In genomic region chr8:84147324-84147766, GRCm38 (mm10) we compare ENCODE assay signal across 7 mouse cellular contexts. TPM values are rescaled to one million over a fixed set of nuclear protein-coding genes. Genes with fewer than 3 reads are reported as not detected.
A peak's percentile ranks its signal among the peaks of the same experiment; 100 is the strongest.
DNase-seq lines count a peak whose midpoint lies in the region; ATAC-seq and TF ChIP-seq lines count a peak whose summit lies in the region.

No protein-coding gene starts in this region.

- peak overlapping the region; percentile 85 for H3K4me2 ChIP-seq in forebrain, embryonic 11.5 days (ENCODE audit: low read depth, low read length, severe bottlenecking)

- peak overlapping the region; percentile 81 for H3K9ac ChIP-seq in forebrain, embryonic 11.5 days (ENCODE audit: low read length)

- H3K9me3 ChIP-seq in E14TG2a.4 (ENCODE audit: low read length): no peaks in the 10 kb centered on the region
- H3K9me3 ChIP-seq in forebrain, embryonic 11.5 days (ENCODE audit: control insufficient read depth, low read length): no peaks in the 10 kb centered on the region

- no peak for DNase-seq in forebrain, embryonic 11.5 days (ENCODE audit: low spot score)
- peak; percentile 50 to 74 for DNase-seq in kidney, postnatal 36 days
- DNase-seq in layer of hippocampus, postnatal 10 days (ENCODE audit: low spot score in 2 of 2): no peak
- DNase-seq in right cerebral cortex, postnatal 14 days: no peak

- peak overlapping the region; percentile 89 for H3K4me3 ChIP-seq in E14TG2a.4 (replicated peaks; ENCODE audit: low read length)
- H3K4me3 ChIP-seq in forebrain, embryonic 11.5 days (ENCODE audit: low read depth, low read length): peak overlapping the region; percentile 67

- H3K27me3 ChIP-seq in E14TG2a.4 (ENCODE audit: insufficient read depth, low read length): no peaks in the 10 kb centered on the region
- H3K27me3 ChIP-seq in forebrain, embryonic 11.5 days (ENCODE audit: control insufficient read depth, insufficient read depth, low read length): no peaks in the 10 kb centered on the region

- H3K36me3 ChIP-seq in E14TG2a.4 (ENCODE audit: insufficient read depth, low read length): peaks cover 37% of the 10 kb centered on the region
- peaks cover 8% of the 10 kb centered on the region for H3K36me3 ChIP-seq in forebrain, embryonic 11.5 days (ENCODE audit: control insufficient read depth, insufficient read depth, low read length)

- peaks cover 70% of the 10 kb centered on the region for H3K4me1 ChIP-seq in E14TG2a.4 (replicated peaks; ENCODE audit: low read depth, low read length)
- peaks cover 9% of the 10 kb centered on the region; the same call in 1 of the 2 replicates for H3K4me1 ChIP-seq in forebrain, embryonic 11.5 days (replicated peaks; ENCODE audit: control insufficient read depth, insufficient read depth, low read length)

- TF ChIP-seq CTCF in E14TG2a.4 (conservative IDR thresholded peaks at IDR 0.05; ENCODE audit: low read length): no peak

- peak; percentile 25 for ATAC-seq in CD4-positive, CD25-positive, alpha-beta regulatory T cell, adult 4 months
- peak; percentile 81 for ATAC-seq in forebrain, embryonic 11.5 days (replicated peaks; ENCODE audit: low FRiP score)
- ATAC-seq in megakaryocyte, adult 5-6 weeks (ENCODE audit: poor library complexity, severe bottlenecking): peak; percentile 16

- no peak overlapping the region for H3K27ac ChIP-seq in forebrain, embryonic 11.5 days (ENCODE audit: low read depth, low read length)

- WGBS in forebrain, embryonic 11.5 days: 9% methylated on average over 14 of the region's 14 CpGs

RNA-seq across cellular contexts. Expression of gene Cc2d1a, which starts 0.4 kb away (rescaled TPM):
- 10 to 100 TPM; 12.7 to 19.2 TPM for polyA plus RNA-seq in CD4-positive, CD25-positive, alpha-beta regulatory T cell, adult 4 months (2017; shearing (Covaris generic))
- polyA plus RNA-seq in forebrain, embryonic 11.5 days (2014; fragmentation: Nextera tagmentation; extraction: Ambion mirVana): 16.0 and 17.1 TPM in 2 replicates
- 9.0 and 12.9 TPM in 2 replicates for total RNA-seq in megakaryocyte, adult 5-6 weeks (2015)
- 5.8 and 9.8 TPM in 2 replicates for total RNA-seq in megakaryocyte, adult 5-6 weeks (2017)
- 10 to 100 TPM; 59.8 to 68.1 TPM for total RNA-seq in layer of hippocampus, postnatal 10 days (2021)

RNA-seq across cellular contexts. Expression of gene 4930432K21Rik, which starts 0.5 kb away (rescaled TPM):
- 1 to 10 TPM; 1.1 to 3.2 TPM for polyA plus RNA-seq in CD4-positive, CD25-positive, alpha-beta regulatory T cell, adult 4 months (2017; shearing (Covaris generic))
- polyA plus RNA-seq in forebrain, embryonic 11.5 days (2014; fragmentation: Nextera tagmentation; extraction: Ambion mirVana): 1.2 and 1.5 TPM in 2 replicates
- 0.07 and 0.09 TPM in 2 replicates for total RNA-seq in megakaryocyte, adult 5-6 weeks (2015)
- total RNA-seq in megakaryocyte, adult 5-6 weeks (2017): 0.37 and 1.8 TPM in 2 replicates
- 1 to 10 TPM; 1.5 to 1.7 TPM for total RNA-seq in layer of hippocampus, postnatal 10 days (2021)

RNA-seq across cellular contexts. Expression of gene Podnl1, which starts 21.6 kb away (rescaled TPM):
- polyA plus RNA-seq in CD4-positive, CD25-positive, alpha-beta regulatory T cell, adult 4 months (2017; shearing (Covaris generic)): 10 to 100 TPM in 1 of 2 experiments, 1 to 10 TPM in 1; 6.1 to 13.1 TPM
- polyA plus RNA-seq in forebrain, embryonic 11.5 days (2014; fragmentation: Nextera tagmentation; extraction: Ambion mirVana): 0.17 and 0.21 TPM in 2 replicates
- total RNA-seq in megakaryocyte, adult 5-6 weeks (2015): 0.21 and 0.65 TPM in 2 replicates
- 0.12 and 0.62 TPM in 2 replicates for total RNA-seq in megakaryocyte, adult 5-6 weeks (2017)
- total RNA-seq in layer of hippocampus, postnatal 10 days (2021): not detected

RNA-seq across cellular contexts. Expression of gene Nanos3, which starts 37.7 kb away (rescaled TPM):
- under 1 TPM in 1 of 2 experiments, not detected in 1; 0.81 TPM for polyA plus RNA-seq in CD4-positive, CD25-positive, alpha-beta regulatory T cell, adult 4 months (2017; shearing (Covaris generic))
- 2.9 and 5.0 TPM in 2 replicates for polyA plus RNA-seq in forebrain, embryonic 11.5 days (2014; fragmentation: Nextera tagmentation; extraction: Ambion mirVana)
- total RNA-seq in megakaryocyte, adult 5-6 weeks (2015): not detected in 2 replicates
- total RNA-seq in megakaryocyte, adult 5-6 weeks (2017): not detected in 2 replicates
- 1 to 10 TPM; 7.8 to 8.4 TPM for total RNA-seq in layer of hippocampus, postnatal 10 days (2021)

RNA-seq across cellular contexts. Expression of gene Dcaf15, which starts 42.8 kb away (rescaled TPM):
- 10 to 100 TPM; 14.5 to 15.5 TPM for polyA plus RNA-seq in CD4-positive, CD25-positive, alpha-beta regulatory T cell, adult 4 months (2017; shearing (Covaris generic))
- polyA plus RNA-seq in forebrain, embryonic 11.5 days (2014; fragmentation: Nextera tagmentation; extraction: Ambion mirVana): 14.4 and 14.5 TPM in 2 replicates
- total RNA-seq in megakaryocyte, adult 5-6 weeks (2015): 11.3 and 13.6 TPM in 2 replicates
- total RNA-seq in megakaryocyte, adult 5-6 weeks (2017): 14.8 and 16.4 TPM in 2 replicates
- total RNA-seq in layer of hippocampus, postnatal 10 days (2021): 10 to 100 TPM; 31.8 to 31.9 TPM

Comparison
In these comparisons a context has a peak if more than half of its experiments do, and no peak if none do; other contexts are left out.
1. ATAC-seq: peak in every context shown above with its lines; median percentile 81 in forebrain, embryonic 11.5 days; 25 in CD4-positive, CD25-positive, alpha-beta regulatory T cell, adult 4 months; 16 in megakaryocyte, adult 5-6 weeks.
2. DNase-seq: peak in kidney, postnatal 36 days (2 of 2); none in forebrain, embryonic 11.5 days (single experiment), layer of hippocampus, postnatal 10 days (0 of 2) and right cerebral cortex, postnatal 14 days (single experiment).
3. RNA of gene Cc2d1a, which starts 0.4 kb away (total RNA-seq): 59.8 to 68.1 TPM in layer of hippocampus, postnatal 10 days; 5.8 to 12.9 TPM in megakaryocyte, adult 5-6 weeks; every median in the first group is over 4 times any median in the second.